Mouse (Mus musculus) myocyte (in vitro differentiated cells): ENCODE results near the gene Dleu7.

ENCODE experiments used
- CEBPB ChIP-seq: IDR thresholded peaks from 2 replicates; pipeline ENCODE4 v1.6.1; 2011; ENCODE audit warnings: mild to moderate bottlenecking, moderate library complexity; ENCODE audit not compliant: poor library complexity, insufficient read depth, severe bottlenecking
- MAX ChIP-seq: IDR thresholded peaks from one replicate; pipeline ENCODE4 v1.6.1; 2011; ENCODE audit warnings: low read depth, mild to moderate bottlenecking, control low read depth
- MYOD1 ChIP-seq, 3 experiments: IDR thresholded peaks; one replicate each; pipeline ENCODE4 v1.6.1; 2011; ENCODE audit warnings: control low read depth in 2 of 3, low read depth in 2 of 3, mild to moderate bottlenecking in 2 of 3, moderate library complexity in 1 of 3; ENCODE audit not compliant: insufficient read length in 2 of 3, control insufficient read depth in 1 of 3
- MYOG ChIP-seq, 3 experiments: IDR thresholded peaks; one replicate each; pipeline ENCODE4 v1.6.1; 2011; ENCODE audit warnings: control low read depth in 2 of 3, low read depth in 2 of 3, mild to moderate bottlenecking in 2 of 3; ENCODE audit not compliant: insufficient read length in 2 of 3, control insufficient read depth in 1 of 3, insufficient read depth in 1 of 3
- POLR2A ChIP-seq: IDR thresholded peaks from one replicate; pipeline ENCODE4 v1.6.1; 2011; ENCODE audit warnings: low read depth, mild to moderate bottlenecking, control low read depth, moderate library complexity; ENCODE audit not compliant: insufficient read length
- POLR2AphosphoS2 ChIP-seq: IDR thresholded peaks from one replicate; pipeline ENCODE4 v1.6.1; 2011; ENCODE audit warnings: low read depth, control low read depth; ENCODE audit not compliant: insufficient read length
- REST ChIP-seq: IDR thresholded peaks from one replicate; pipeline ENCODE4 v1.6.1; 2011; ENCODE audit warnings: mild to moderate bottlenecking, control low read depth, moderate library complexity; ENCODE audit not compliant: insufficient read depth, insufficient read length
- TCF12 ChIP-seq: IDR thresholded peaks from one replicate; pipeline ENCODE4 v1.6.1; 2011; ENCODE audit warnings: mild to moderate bottlenecking, control low read depth; ENCODE audit not compliant: poor library complexity, insufficient read depth, severe bottlenecking
- USF1 ChIP-seq: IDR thresholded peaks from one replicate; pipeline ENCODE4 v1.6.1; 2011; ENCODE audit warnings: low read depth, mild to moderate bottlenecking, control low read depth, moderate library complexity

- no peak for TF ChIP-seq CEBPB
- TF ChIP-seq POLR2A, result no peak
- TF ChIP-seq USF1, result no peak
- TF ChIP-seq POLR2AphosphoS2, result no peak
- TF ChIP-seq MYOG (IDR thresholded peaks at IDR 0.05; ENCODE audit: control insufficient read depth in 1 of 3, insufficient read depth in 1 of 3, insufficient read length in 2 of 3, low read depth in 2 of 3), result no peak
- TF ChIP-seq REST, result no peak
- no peak for TF ChIP-seq TCF12
- TF ChIP-seq MAX, result no peak
- no peak for TF ChIP-seq MYOD1 (IDR thresholded peaks at IDR 0.05; ENCODE audit: control insufficient read depth in 1 of 3, insufficient read length in 2 of 3, low read depth in 2 of 3)
Measured at GRCm38 (mm10) chr14:62292166-62292487, 720 bp downstream of the Dleu7 start.
